Mouse (Mus musculus) ovary, postnatal 36 days (tissue): ENCODE measurements around the gene Hagh.
A peak's percentile ranks its signal among the peaks of the same experiment; 100 is the strongest.

Experiments used
- DNase-seq: peaks from one replicate; pipeline ENCODE4 v3.0.0; 2022; ENCODE audit warnings: low spot score, mixed read lengths

Hagh gene

GRCm38 (mm10) chr17:24839842-24840241, at the start of gene Hagh:
TSS of gene Hagh (plus strand) at chr17:24840143.
- no peak for DNase-seq

GRCm38 (mm10) chr17:24792190-24792589, 47.8 kb upstream of the Hagh start:
- DNase-seq, result no peak

GRCm38 (mm10) chr17:24794791-24795190, 45.2 kb upstream of the Hagh start:
- DNase-seq, result no peak

- DNase-seq, result no peak
Observed at GRCm38 (mm10) chr17:24796969-24797368, 43.0 kb upstream of the Hagh start.

GRCm38 (mm10) chr17:24798229-24798628, 41.7 kb upstream of the Hagh start:
- no peak for DNase-seq

- no peak for DNase-seq
Observed at GRCm38 (mm10) chr17:24799476-24799875, 40.5 kb upstream of the Hagh start.

- DNase-seq, result no peak
Observed at GRCm38 (mm10) chr17:24800524-24800923, 39.4 kb upstream of the Hagh start.

- peak; percentile 78 for DNase-seq
Observed at GRCm38 (mm10) chr17:24803952-24804951, 35.7 kb upstream of the Hagh start, which contains the start of gene Meiob. TSS of gene Meiob (plus strand) at chr17:24804289.

GRCm38 (mm10) chr17:24811211-24811610, 28.7 kb upstream of the Hagh start:
- DNase-seq, result no peak

- DNase-seq, result no peak
Observed at GRCm38 (mm10) chr17:24812215-24812614, 27.7 kb upstream of the Hagh start.

- DNase-seq, result no peak
Observed at GRCm38 (mm10) chr17:24815256-24815655, 24.7 kb upstream of the Hagh start.

GRCm38 (mm10) chr17:24817503-24817902, 22.4 kb upstream of the Hagh start:
- no peak for DNase-seq

- no peak for DNase-seq
Observed at GRCm38 (mm10) chr17:24818172-24818571, 21.8 kb upstream of the Hagh start.

GRCm38 (mm10) chr17:24819469-24819868, 20.5 kb upstream of the Hagh start:
- no peak for DNase-seq

GRCm38 (mm10) chr17:24821351-24822280, 18.3 kb upstream of the Hagh start:
- DNase-seq, result no peak

GRCm38 (mm10) chr17:24840341-24840740, 398 bp downstream of the Hagh start:
- DNase-seq, result no peak

GRCm38 (mm10) chr17:24841133-24841532, 1.2 kb downstream of the Hagh start:
- DNase-seq, result no peak

GRCm38 (mm10) chr17:24842631-24843030, 2.7 kb downstream of the Hagh start:
- DNase-seq, result no peak

- no peak for DNase-seq
Observed at GRCm38 (mm10) chr17:24844525-24844924, 4.6 kb downstream of the Hagh start.

GRCm38 (mm10) chr17:24847386-24847785, 7.4 kb downstream of the Hagh start:
- no peak for DNase-seq

- DNase-seq, result no peak
Observed at GRCm38 (mm10) chr17:24848600-24849031, 8.7 kb downstream of the Hagh start.

GRCm38 (mm10) chr17:24849733-24850064, 9.8 kb downstream of the Hagh start:
- DNase-seq, result no peak
